Mouse (Mus musculus) MEL (cell line): ENCODE data around the gene Szrd1. TPM values are rescaled to one million over a fixed set of nuclear protein-coding genes. Genes with fewer than 3 reads are reported as not detected.
A peak's percentile ranks its signal among the peaks of the same experiment; 100 is the strongest.

Source experiments
- DNase-seq: peaks from one replicate; pipeline ENCODE4 v3.0.0; 2011; ENCODE audit warnings: low read depth, low spot score
- H3K27ac ChIP-seq: 2 replicates; pipeline ENCODE4 v1.5.1; 2012; ENCODE audit warnings: low read depth, mild to moderate bottlenecking, control low read depth, low read length, moderate library complexity; ENCODE audit not compliant: control insufficient read depth
- H3K27me3 ChIP-seq, 2 experiments: fragments of 150-350 bp in 1 of 2; sonication (generic) in 1 of 2; 2 replicates each; pipeline ENCODE4 v1.6.1; 2012; ENCODE audit warnings: low read length in 2 of 2, mild to moderate bottlenecking in 2 of 2, improper control_type of control experiment in 1 of 2, moderate library complexity in 1 of 2; ENCODE audit not compliant: insufficient read depth in 2 of 2, control insufficient read depth in 1 of 2
- H3K36me3 ChIP-seq, 2 experiments: 2 replicates each; pipeline ENCODE4 v1.6.1; 2012 to 2014; ENCODE audit warnings: low read length in 2 of 2, improper control_type of control experiment in 1 of 2, inconsistent platforms in 1 of 2, mild to moderate bottlenecking in 1 of 2; ENCODE audit not compliant: insufficient read depth in 2 of 2, control insufficient read depth in 1 of 2
- H3K4me1 ChIP-seq, 2 experiments: fragments of 150-350 bp in 1 of 2; sonication (generic) in 1 of 2; 2 replicates each; pipeline ENCODE4 v1.6.1; 2012; ENCODE audit warnings: low read length in 2 of 2, improper control_type of control experiment in 1 of 2, mild to moderate bottlenecking in 1 of 2; ENCODE audit not compliant: insufficient read depth in 2 of 2, control insufficient read depth in 1 of 2
- H3K4me3 ChIP-seq, 2 experiments: fragments of 150-350 bp in 1 of 2; sonication (generic) in 1 of 2; 2 replicates each; pipeline ENCODE4 v1.5.1; 2012; ENCODE audit warnings: low read depth in 2 of 2, low read length in 2 of 2, mild to moderate bottlenecking in 2 of 2, moderate library complexity in 2 of 2, control low read depth in 1 of 2, improper control_type of control experiment in 1 of 2; ENCODE audit not compliant: control insufficient read depth in 1 of 2, insufficient read depth in 1 of 2
- H3K79me2 ChIP-seq: 2 replicates; pipeline ENCODE4 v1.6.1; 2012; ENCODE audit warnings: mild to moderate bottlenecking, low read length, moderate library complexity; ENCODE audit not compliant: control insufficient read depth, poor library complexity, insufficient read depth
- H3K9ac ChIP-seq: 2 replicates; pipeline ENCODE4 v1.6.1; 2012; ENCODE audit warnings: low read depth, mild to moderate bottlenecking, control low read depth, low read length, moderate library complexity; ENCODE audit not compliant: control insufficient read depth, poor library complexity, severe bottlenecking
- H3K9me3 ChIP-seq: fragments of 150-350 bp; sonication (generic); replicated peaks from 2 replicates; pipeline ENCODE4 v1.6.1; 2012; ENCODE audit warnings: mild to moderate bottlenecking, low read length, improper control_type of control experiment, moderate library complexity; ENCODE audit not compliant: insufficient read depth
- CHD1 ChIP-seq: IDR thresholded peaks from 2 replicates; pipeline ENCODE4 v1.6.1; 2012; ENCODE audit warnings: low read depth, mild to moderate bottlenecking, inconsistent platforms, low read length, improper control_type of control experiment
- E2F4 ChIP-seq: IDR thresholded peaks from 2 replicates; pipeline ENCODE4 v1.6.1; 2011; ENCODE audit warnings: low read depth, low read length, improper control_type of control experiment, borderline replicate concordance
- ETS1 ChIP-seq: IDR thresholded peaks from 2 replicates; pipeline ENCODE4 v1.6.1; 2012; ENCODE audit warnings: low read depth, mild to moderate bottlenecking, inconsistent platforms, low read length, improper control_type of control experiment, moderate library complexity
- GATA1 ChIP-seq: IDR thresholded peaks from 2 replicates; pipeline ENCODE4 v1.6.1; 2011; ENCODE audit warnings: low read depth, low read length, improper control_type of control experiment
- MAFK ChIP-seq: IDR thresholded peaks from 2 replicates; pipeline ENCODE4 v1.6.1; 2011; ENCODE audit warnings: low read depth, mild to moderate bottlenecking, low read length, improper control_type of control experiment, borderline replicate concordance
- MYB ChIP-seq: IDR thresholded peaks from 2 replicates; pipeline ENCODE4 v1.6.1; 2011; ENCODE audit warnings: mild to moderate bottlenecking, low read depth, low read length, improper control_type of control experiment
- MYC ChIP-seq: IDR thresholded peaks from 2 replicates; pipeline ENCODE4 v1.6.1; 2011; ENCODE audit warnings: low read depth, mild to moderate bottlenecking, low read length, improper control_type of control experiment, moderate library complexity
- NRF1 ChIP-seq: IDR thresholded peaks from 2 replicates; pipeline ENCODE4 v1.6.1; 2014; ENCODE audit warnings: low read depth, mild to moderate bottlenecking, inconsistent platforms, low read length, improper control_type of control experiment, moderate library complexity; ENCODE audit not compliant: poor library complexity, insufficient read depth, severe bottlenecking
- POLR2AphosphoS5 ChIP-seq: IDR thresholded peaks from 2 replicates; pipeline ENCODE4 v1.6.1; 2012; ENCODE audit warnings: low read depth, borderline replicate concordance, mild to moderate bottlenecking, inconsistent platforms, low read length, moderate library complexity, mixed read lengths
- RAD21 ChIP-seq: IDR thresholded peaks from 2 replicates; pipeline ENCODE4 v1.6.1; 2011; ENCODE audit warnings: mild to moderate bottlenecking, low read depth, low read length, improper control_type of control experiment
- SIN3A ChIP-seq: IDR thresholded peaks from 2 replicates; pipeline ENCODE4 v1.6.1; 2012; ENCODE audit warnings: low read length, improper control_type of control experiment, inconsistent platforms
- USF1 ChIP-seq: IDR thresholded peaks from 2 replicates; pipeline ENCODE4 v1.6.1; 2014; ENCODE audit warnings: low read depth, mild to moderate bottlenecking, inconsistent platforms, low read length, improper control_type of control experiment, moderate library complexity
- USF2 ChIP-seq, 2 experiments: IDR thresholded peaks; 2 replicates each; pipeline ENCODE4 v1.6.1; 2011 to 2012; ENCODE audit warnings: improper control_type of control experiment in 2 of 2, low read length in 2 of 2, borderline replicate concordance in 1 of 2, inconsistent platforms in 1 of 2, low read depth in 1 of 2, mild to moderate bottlenecking in 1 of 2; ENCODE audit not compliant: insufficient read depth in 1 of 2
- ZC3H11A ChIP-seq: IDR thresholded peaks from 2 replicates; pipeline ENCODE4 v1.6.1; 2012; ENCODE audit warnings: low read depth, mild to moderate bottlenecking, inconsistent platforms, low read length, improper control_type of control experiment
- ZKSCAN1 ChIP-seq: IDR thresholded peaks from 2 replicates; pipeline ENCODE4 v1.6.1; 2012; ENCODE audit warnings: low read depth, mild to moderate bottlenecking, inconsistent platforms, low read length, improper control_type of control experiment, moderate library complexity
- ZMIZ1 ChIP-seq: IDR thresholded peaks from 2 replicates; pipeline ENCODE4 v1.6.1; 2012; ENCODE audit warnings: low read depth, mild to moderate bottlenecking, inconsistent platforms, low read length, improper control_type of control experiment, moderate library complexity
- polyA plus RNA-seq, 2 experiments: library from polyadenylated mRNA; stranded (reverse) in 1 of 2; unstranded in 1 of 2; fragments of >175 nt in 1 of 2; fragments of >200 nt in 1 of 2; gene quantifications; 2 replicates each; pipeline versions ENCODE4 v1.2.1 to v1.2.4; 2012; ENCODE audit warnings: low replicate concordance in 2 of 2, low read depth in 1 of 2; ENCODE audit not compliant: insufficient read length in 2 of 2, insufficient read depth in 1 of 2, missing spikeins in 1 of 2
- total RNA-seq: library from RNA; depleted of rRNA; stranded (reverse); fragments of 300-350 nt; gene quantifications from 2 replicates; pipeline ENCODE4 v1.2.3, GENCODE M21; 2012

The Szrd1 gene
- total and polyA plus RNA-seq, 3 experiments: 63.0 to 137 TPM; not detected in 1

GRCm38 (mm10) chr4:141159666-141160065 is 20.1 kb upstream of the Szrd1 start:
- no peak overlapping the region for H3K4me3 ChIP-seq
- peak; percentile 64 for DNase-seq
- H3K79me2 ChIP-seq: peaks cover 42% of the 10 kb centered on the region
- peaks cover 3 to 36% of the 10 kb centered on the region in 2 experiments; a peak in 3 of 4 replicates for H3K36me3 ChIP-seq
- peak overlapping the region; percentile 26 for H3K27ac ChIP-seq
- H3K9me3 ChIP-seq: no peaks in the 10 kb centered on the region
- peaks cover 17 to 37% of the 10 kb centered on the region in 2 experiments for H3K4me1 ChIP-seq
- no peaks in the 10 kb centered on the region for H3K27me3 ChIP-seq
- 0 out of 2 replicates have a peak, but pooled peaks have one; percentile 3 for TF ChIP-seq SIN3A
- no peak for TF ChIP-seq ZC3H11A
- H3K9ac ChIP-seq: no peak overlapping the region

GRCm38 (mm10) chr4:141159093-141159492 is 19.5 kb upstream of the Szrd1 start:
- H3K36me3 ChIP-seq: peaks cover 3 to 36% of the 10 kb centered on the region in 2 experiments; a peak in 3 of 4 replicates
- peak; percentile 18 for DNase-seq
- no peaks in the 10 kb centered on the region for H3K27me3 ChIP-seq
- no peaks in the 10 kb centered on the region for H3K9me3 ChIP-seq
- no peak overlapping the region for H3K4me3 ChIP-seq
- peaks cover 43% of the 10 kb centered on the region for H3K79me2 ChIP-seq
- H3K4me1 ChIP-seq: peaks cover 17 to 37% of the 10 kb centered on the region in 2 experiments
- TF ChIP-seq RAD21: no peak
- TF ChIP-seq MYB: no peak
- TF ChIP-seq POLR2AphosphoS5: no peak
- no peak for TF ChIP-seq USF2 (IDR thresholded peaks at IDR 0.05; ENCODE audit: borderline replicate concordance in 1 of 2, insufficient read depth in 1 of 2, low read depth in 1 of 2, low read length in 2 of 2)
- TF ChIP-seq ZMIZ1: no peak
- no peak for TF ChIP-seq USF1
- TF ChIP-seq ZKSCAN1: no peak
- TF ChIP-seq CHD1: no peak
- TF ChIP-seq MYC: no peak
- no peak for TF ChIP-seq E2F4
- no peak for TF ChIP-seq ETS1
- no peak for TF ChIP-seq NRF1
- TF ChIP-seq MAFK: no peak
- no peak for TF ChIP-seq GATA1
- no peak overlapping the region for H3K9ac ChIP-seq
- peak overlapping the region; percentile 26; the same call in 1 of the 2 replicates for H3K27ac ChIP-seq
